Mouse (Mus musculus) retina, postnatal 1 day (tissue): ENCODE measurements around the gene Gm43064.
"Not testable (repeated sequence)": the region's sequence is repeated elsewhere in the genome, so short reads cannot be mapped to it uniquely, and the experiment has no call there.

Experiments used
- DNase-seq: peaks from one replicate; pipeline ENCODE4 v3.0.0-alpha.2; 2012

Gm43064 gene

GRCm38 (mm10) chr3:103801631-103802531, 7.5 kb upstream of the Gm43064 start:
- DNase-seq: no peak

GRCm38 (mm10) chr3:103802861-103803260, 6.5 kb upstream of the Gm43064 start:
- no peak for DNase-seq

GRCm38 (mm10) chr3:103805671-103806070, 3.7 kb upstream of the Gm43064 start:
- no peak for DNase-seq

- DNase-seq: no peak
These were observed 402 bp downstream of the Gm43064 start for GRCm38 (mm10) chr3:103809799-103810150.

GRCm38 (mm10) chr3:103810967-103811366, 1.6 kb downstream of the Gm43064 start:
- no peak for DNase-seq

GRCm38 (mm10) chr3:103827548-103827947, 18.2 kb downstream of the Gm43064 start:
- DNase-seq: no peak

GRCm38 (mm10) chr3:103829036-103829435, 19.7 kb downstream of the Gm43064 start:
- no peak for DNase-seq

- not testable (repeated sequence) for DNase-seq
These were observed 21.3 kb downstream of the Gm43064 start for GRCm38 (mm10) chr3:103830681-103831080.

- no peak for DNase-seq
These were observed 21.8 kb downstream of the Gm43064 start for GRCm38 (mm10) chr3:103831146-103831545.

GRCm38 (mm10) chr3:103832426-103832825, 23.1 kb downstream of the Gm43064 start, which contains the start of gene Bcl2l15:
TSS of gene Bcl2l15 (plus strand) at chr3:103832601.
- DNase-seq: no peak

- DNase-seq: no peak
These were observed 24.6 kb downstream of the Gm43064 start for GRCm38 (mm10) chr3:103834001-103834400.

GRCm38 (mm10) chr3:103835272-103835950, 26.0 kb downstream of the Gm43064 start:
- no peak for DNase-seq

- DNase-seq: no peak
These were observed 26.6 kb downstream of the Gm43064 start for GRCm38 (mm10) chr3:103835951-103836310.

GRCm38 (mm10) chr3:103836453-103836852, 27.1 kb downstream of the Gm43064 start:
- DNase-seq: no peak

GRCm38 (mm10) chr3:103839711-103840110, 30.3 kb downstream of the Gm43064 start:
- no peak for DNase-seq

- not testable (repeated sequence) for DNase-seq
These were observed 30.8 kb downstream of the Gm43064 start for GRCm38 (mm10) chr3:103840195-103840594.

GRCm38 (mm10) chr3:103840946-103841345, 31.6 kb downstream of the Gm43064 start:
- DNase-seq: not testable (repeated sequence)

GRCm38 (mm10) chr3:103850644-103851363, 41.4 kb downstream of the Gm43064 start:
- no peak for DNase-seq

- DNase-seq: no peak
These were observed 42.1 kb downstream of the Gm43064 start for GRCm38 (mm10) chr3:103851481-103851880.

- DNase-seq: no peak
These were observed 42.5 kb downstream of the Gm43064 start for GRCm38 (mm10) chr3:103851882-103852281.

GRCm38 (mm10) chr3:103852565-103853299, 43.4 kb downstream of the Gm43064 start:
- peak; percentile 61 for DNase-seq

GRCm38 (mm10) chr3:103853804-103854203, 44.4 kb downstream of the Gm43064 start:
- DNase-seq: no peak
